Mouse (Mus musculus): ENCODE results near the gene Lrrc4c. TPM values are rescaled to one million over a fixed set of nuclear protein-coding genes. Genes with fewer than 3 reads are reported as not detected.

Gene Lrrc4c
- polyA plus RNA-seq, 1 experiment from 2014 or later = 1.8 TPM

DNA sequence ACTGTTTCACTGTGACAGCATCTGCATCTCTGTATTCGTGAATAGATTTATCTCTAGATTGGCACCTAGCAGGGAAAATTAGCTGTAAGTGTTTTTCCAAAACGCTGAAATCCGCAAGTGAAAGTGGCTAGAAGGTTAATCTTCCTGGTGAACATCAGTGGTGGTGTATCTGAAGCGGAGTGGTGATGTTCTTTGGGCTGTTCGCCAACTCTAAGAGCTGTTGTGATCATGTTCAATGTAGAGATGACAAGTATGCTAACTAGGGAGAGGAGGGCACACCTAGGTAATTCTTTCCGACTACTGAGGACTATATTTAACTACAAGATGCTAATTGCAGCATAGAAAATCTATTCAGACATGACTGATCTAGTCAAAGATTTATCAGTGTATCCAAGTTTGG, 1.7 kb downstream of the Lrrc4c start:
- WGBS = 42% methylated on average over 6 of the region's 6 CpGs
- no peak overlapping the region for H3K9ac ChIP-seq (ENCODE audit: low read depth, low read length)
- H3K27me3 ChIP-seq (replicated peaks; ENCODE audit: control insufficient read depth, insufficient read depth, low read length) = no peaks in the 10 kb centered on the region
- no peaks in the 10 kb centered on the region for H3K4me1 ChIP-seq (ENCODE audit: control insufficient read depth, insufficient read depth, low read length)
- H3K4me3 ChIP-seq (ENCODE audit: low read length) = no peak overlapping the region
- ATAC-seq = no peak
- H3K4me2 ChIP-seq (ENCODE audit: low read depth, low read length) = no peak overlapping the region
- no peaks in the 10 kb centered on the region for H3K9me3 ChIP-seq (ENCODE audit: control insufficient read depth, low read length)
- no peak overlapping the region for H3K27ac ChIP-seq (ENCODE audit: low read length)
- no peaks in the 10 kb centered on the region for H3K36me3 ChIP-seq (ENCODE audit: control insufficient read depth, insufficient read depth, low read length)

DNA sequence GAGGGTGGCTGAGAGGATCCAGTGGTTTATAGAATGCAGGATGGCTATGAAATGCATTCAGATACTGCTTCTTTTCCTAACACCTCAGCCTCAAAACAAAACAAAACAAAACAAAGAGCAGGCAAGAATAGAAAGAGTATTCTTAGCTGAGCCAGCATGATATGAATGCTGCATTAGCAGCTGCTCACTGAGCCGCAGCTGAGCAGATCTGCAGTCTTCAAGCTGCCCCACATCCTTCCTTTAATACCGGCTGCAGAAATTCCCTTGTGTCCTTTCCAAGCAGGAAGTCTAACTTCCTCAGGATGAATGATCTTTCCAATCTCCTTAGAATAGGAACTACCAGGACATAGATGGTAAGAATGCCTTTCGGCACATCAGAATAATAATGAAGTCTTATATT, 16.7 kb downstream of the Lrrc4c start:
- Histone ChIP-seq H3K27ac (ENCODE audit: low read length) (no peak overlapping the region), H3K9ac (ENCODE audit: low read depth, low read length) (no peak overlapping the region), H3K36me3 (ENCODE audit: control insufficient read depth, insufficient read depth, low read length) (no peaks in the 10 kb centered on the region), H3K9me3 (ENCODE audit: control insufficient read depth, low read length) (no peaks in the 10 kb centered on the region), H3K4me3 (ENCODE audit: low read length) (no peak overlapping the region), H3K4me1 (ENCODE audit: control insufficient read depth, insufficient read depth, low read length) (no peaks in the 10 kb centered on the region), H3K4me2 (ENCODE audit: low read depth, low read length) (no peak overlapping the region), H3K27me3 (replicated peaks; ENCODE audit: control insufficient read depth, insufficient read depth, low read length) (no peaks in the 10 kb centered on the region)
- no peak for ATAC-seq
- 54% methylated on average over 3 of the region's 3 CpGs for WGBS

DNA sequence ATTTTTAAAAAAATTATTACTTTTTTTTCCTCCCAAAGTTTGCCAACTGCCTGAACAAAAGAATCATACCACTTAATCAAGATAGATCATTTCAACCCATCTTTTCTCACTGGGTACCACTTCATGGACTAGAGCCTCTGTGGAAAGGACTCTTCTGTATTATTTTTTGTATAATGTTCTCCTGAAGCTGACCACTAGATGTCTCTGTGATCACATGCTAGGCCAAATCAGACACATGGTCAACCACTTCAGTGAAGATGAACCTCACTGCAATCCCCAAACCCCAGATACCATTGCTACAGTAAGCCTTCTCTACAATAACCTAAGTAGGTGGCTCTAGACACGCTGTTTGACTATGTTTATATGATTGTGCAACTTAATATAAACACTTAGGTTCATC, 19.4 kb downstream of the Lrrc4c start:
- H3K4me2 ChIP-seq (ENCODE audit: low read depth, low read length) = no peak overlapping the region
- 41% methylated on average over 1 of the region's 1 CpGs for WGBS

DNA sequence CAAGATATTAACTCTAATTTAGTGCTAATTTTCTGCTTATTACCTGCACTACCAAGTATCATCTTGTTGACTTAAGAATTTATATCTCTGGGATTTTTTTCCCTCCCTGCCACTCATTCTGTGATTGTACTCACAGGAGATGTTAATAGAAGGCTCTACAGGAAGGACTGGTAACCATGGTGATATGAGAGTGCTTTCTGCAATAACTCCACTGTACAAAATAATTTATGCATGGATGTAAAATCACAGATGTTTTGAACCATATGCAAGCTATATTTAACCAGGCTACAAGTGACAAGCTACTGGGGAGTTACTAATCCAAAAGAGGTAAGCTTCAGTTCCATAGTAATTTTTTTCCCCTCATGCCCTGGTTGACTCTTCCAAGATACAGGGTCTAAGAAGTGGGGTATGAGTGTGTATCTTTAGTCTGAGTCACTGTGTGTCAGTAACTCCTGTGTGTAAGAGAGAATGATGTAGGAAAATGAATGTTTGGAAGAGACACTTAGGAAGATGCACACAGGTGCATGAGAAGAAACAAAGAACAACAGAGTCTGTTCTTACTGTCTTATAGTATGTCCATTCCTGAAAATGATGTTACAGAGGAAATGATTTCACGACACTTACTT, 83.3 kb downstream of the Lrrc4c start:
- WGBS = 86% methylated on average over 1 of the region's 1 CpGs
- Histone ChIP-seq H3K4me1 (ENCODE audit: control insufficient read depth, insufficient read depth, low read length) (no peaks in the 10 kb centered on the region), H3K4me3 (ENCODE audit: low read length) (no peak overlapping the region), H3K9me3 (ENCODE audit: control insufficient read depth, low read length) (no peaks in the 10 kb centered on the region), H3K9ac (ENCODE audit: low read depth, low read length) (no peak overlapping the region), H3K36me3 (ENCODE audit: control insufficient read depth, insufficient read depth, low read length) (no peaks in the 10 kb centered on the region), H3K4me2 (ENCODE audit: low read depth, low read length) (no peak overlapping the region), H3K27ac (ENCODE audit: low read length) (no peak overlapping the region), H3K27me3 (replicated peaks; ENCODE audit: control insufficient read depth, insufficient read depth, low read length) (no peaks in the 10 kb centered on the region)
- ATAC-seq = no peak

More for the DNA sequence above, 19.4 kb downstream of the Lrrc4c start:
- no peaks in the 10 kb centered on the region for H3K9me3 ChIP-seq (ENCODE audit: control insufficient read depth, low read length)
- H3K27ac ChIP-seq (ENCODE audit: low read length) = no peak overlapping the region
- H3K4me1 ChIP-seq (ENCODE audit: control insufficient read depth, insufficient read depth, low read length) = no peaks in the 10 kb centered on the region
- H3K9ac ChIP-seq (ENCODE audit: low read depth, low read length) = no peak overlapping the region
- H3K36me3 ChIP-seq (ENCODE audit: control insufficient read depth, insufficient read depth, low read length) = no peaks in the 10 kb centered on the region
- no peak for ATAC-seq
- no peak overlapping the region for H3K4me3 ChIP-seq (ENCODE audit: low read length)
- H3K27me3 ChIP-seq (replicated peaks; ENCODE audit: control insufficient read depth, insufficient read depth, low read length) = no peaks in the 10 kb centered on the region

DNA sequence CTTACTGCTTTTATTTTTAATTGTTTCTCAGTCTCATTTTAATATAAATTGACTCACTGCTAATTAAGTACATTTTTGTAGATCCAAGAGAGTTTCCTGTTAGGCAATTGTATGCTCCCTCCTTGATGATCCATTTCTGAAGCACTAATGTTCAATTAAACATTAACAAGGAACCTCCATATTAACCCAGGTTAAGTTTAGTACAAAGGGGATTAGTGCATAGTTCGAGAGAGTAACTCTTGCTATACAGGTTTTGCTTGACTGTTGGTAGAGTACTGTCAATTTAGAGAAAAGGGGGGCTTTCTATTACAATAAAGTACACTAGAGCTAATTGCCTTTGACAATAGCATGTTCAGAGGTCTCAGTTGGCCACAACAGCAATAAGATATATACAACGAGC, 84.5 kb downstream of the Lrrc4c start:
- Histone ChIP-seq H3K9ac (ENCODE audit: low read depth, low read length) (no peak overlapping the region), H3K9me3 (ENCODE audit: control insufficient read depth, low read length) (no peaks in the 10 kb centered on the region), H3K4me2 (ENCODE audit: low read depth, low read length) (no peak overlapping the region), H3K4me3 (ENCODE audit: low read length) (no peak overlapping the region), H3K27ac (ENCODE audit: low read length) (no peak overlapping the region), H3K27me3 (replicated peaks; ENCODE audit: control insufficient read depth, insufficient read depth, low read length) (no peaks in the 10 kb centered on the region), H3K36me3 (ENCODE audit: control insufficient read depth, insufficient read depth, low read length) (no peaks in the 10 kb centered on the region), H3K4me1 (ENCODE audit: control insufficient read depth, insufficient read depth, low read length) (no peaks in the 10 kb centered on the region)
- no peak for ATAC-seq
- 61% methylated on average over 2 of the region's 2 CpGs for WGBS

DNA sequence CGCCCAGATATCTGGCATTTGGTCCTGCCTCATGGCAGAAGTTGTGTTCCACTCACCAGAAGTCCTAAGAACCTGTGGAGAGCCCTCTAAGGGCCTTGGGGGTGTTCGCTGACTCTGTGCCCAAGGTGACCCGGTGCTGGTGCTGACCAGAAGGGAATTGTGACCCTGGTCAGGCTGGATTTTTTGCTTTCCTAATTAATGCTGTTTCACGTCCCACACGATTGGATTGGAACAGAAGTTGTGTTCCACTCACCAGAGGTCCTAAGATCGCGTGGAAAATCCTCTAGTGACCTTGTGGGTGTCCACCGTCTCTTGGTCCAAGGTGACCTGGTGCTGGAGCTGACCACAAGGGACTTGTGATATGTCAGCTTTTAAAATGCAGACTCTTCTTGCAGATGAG, 88.9 kb downstream of the Lrrc4c start:
- Histone ChIP-seq H3K27me3 (replicated peaks; ENCODE audit: control insufficient read depth, insufficient read depth, low read length) (no peaks in the 10 kb centered on the region), H3K4me1 (ENCODE audit: control insufficient read depth, insufficient read depth, low read length) (no peaks in the 10 kb centered on the region), H3K9me3 (ENCODE audit: control insufficient read depth, low read length) (no peaks in the 10 kb centered on the region), H3K4me3 (ENCODE audit: low read length) (no peak overlapping the region), H3K9ac (ENCODE audit: low read depth, low read length) (no peak overlapping the region), H3K36me3 (ENCODE audit: control insufficient read depth, insufficient read depth, low read length) (no peaks in the 10 kb centered on the region), H3K4me2 (ENCODE audit: low read depth, low read length) (no peak overlapping the region), H3K27ac (ENCODE audit: low read length) (no peak overlapping the region)
- ATAC-seq = no peak
- 91% methylated on average over 8 of the region's 8 CpGs for WGBS

DNA sequence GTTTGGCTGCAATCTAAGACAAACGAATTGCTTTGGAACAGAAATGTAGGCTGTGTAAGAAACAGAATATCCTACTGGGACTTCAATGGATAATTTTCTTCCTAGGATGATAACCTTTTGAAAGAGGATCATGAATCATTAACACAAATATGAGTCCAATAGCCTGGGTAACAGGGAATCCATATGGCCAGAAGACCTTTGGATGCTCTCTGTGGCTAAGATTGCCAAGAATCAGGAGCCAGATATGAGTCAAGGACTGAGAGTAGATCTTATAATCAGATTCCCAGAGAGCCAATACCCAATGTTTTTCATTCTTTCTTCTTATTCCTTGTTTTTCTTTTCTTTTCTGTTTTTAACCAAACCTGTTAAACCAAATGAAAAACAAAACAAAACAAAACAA, 93.2 kb downstream of the Lrrc4c start:
- Histone ChIP-seq H3K9ac (ENCODE audit: low read depth, low read length) (no peak overlapping the region), H3K9me3 (ENCODE audit: control insufficient read depth, low read length) (no peaks in the 10 kb centered on the region), H3K4me3 (ENCODE audit: low read length) (no peak overlapping the region), H3K4me2 (ENCODE audit: low read depth, low read length) (no peak overlapping the region), H3K27me3 (replicated peaks; ENCODE audit: control insufficient read depth, insufficient read depth, low read length) (no peaks in the 10 kb centered on the region), H3K27ac (ENCODE audit: low read length) (no peak overlapping the region), H3K36me3 (ENCODE audit: control insufficient read depth, insufficient read depth, low read length) (no peaks in the 10 kb centered on the region), H3K4me1 (ENCODE audit: control insufficient read depth, insufficient read depth, low read length) (no peaks in the 10 kb centered on the region)
- 75% methylated on average over 1 of the region's 1 CpGs for WGBS
- no peak for ATAC-seq

DNA sequence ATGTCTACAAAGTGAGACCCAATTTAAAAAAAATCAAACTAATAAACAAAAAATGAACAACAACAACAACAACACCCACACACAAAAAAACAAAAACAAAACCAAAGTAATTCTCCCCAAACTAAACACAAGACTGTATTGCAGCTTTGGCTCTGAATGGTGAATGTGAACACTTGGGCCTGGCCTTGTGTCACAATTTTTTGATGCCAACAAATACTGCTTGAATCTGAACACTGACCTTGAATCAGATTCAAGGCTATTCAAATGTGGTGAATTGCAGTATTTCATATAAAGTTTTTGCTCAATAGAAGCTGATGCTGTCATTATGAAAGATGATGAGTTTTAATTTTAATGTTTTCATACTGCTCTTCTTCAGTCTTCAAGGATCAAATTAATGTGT, 143.6 kb downstream of the Lrrc4c start:
- ATAC-seq = no peak
- H3K9ac ChIP-seq (ENCODE audit: low read depth, low read length) = no peak overlapping the region

DNA sequence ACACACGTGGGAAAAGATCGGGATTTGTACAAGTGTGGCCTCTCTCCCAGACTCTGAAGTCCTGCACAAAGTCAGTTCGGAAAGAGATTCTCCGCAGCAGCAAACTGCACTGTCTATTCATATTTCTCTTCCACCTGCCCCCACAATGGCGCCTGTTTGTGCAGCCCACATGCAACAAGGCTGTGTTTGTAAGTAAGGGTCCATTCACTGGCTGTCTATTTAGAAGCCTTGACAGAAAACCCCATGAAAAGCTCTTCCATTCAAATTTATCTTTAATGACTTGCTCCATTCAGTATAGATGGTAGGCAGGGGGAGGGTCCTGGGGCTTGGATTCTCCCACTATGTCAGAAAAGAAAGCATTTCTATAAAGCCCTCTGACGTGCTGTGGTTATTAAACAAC, 157.7 kb downstream of the Lrrc4c start:
- Histone ChIP-seq H3K27me3 (replicated peaks; ENCODE audit: control insufficient read depth, insufficient read depth, low read length) (no peaks in the 10 kb centered on the region), H3K36me3 (ENCODE audit: control insufficient read depth, insufficient read depth, low read length) (no peaks in the 10 kb centered on the region), H3K27ac (ENCODE audit: low read length) (no peak overlapping the region), H3K4me3 (ENCODE audit: low read length) (no peak overlapping the region), H3K9ac (ENCODE audit: low read depth, low read length) (no peak overlapping the region), H3K4me1 (ENCODE audit: control insufficient read depth, insufficient read depth, low read length) (no peaks in the 10 kb centered on the region), H3K4me2 (ENCODE audit: low read depth, low read length) (no peak overlapping the region), H3K9me3 (ENCODE audit: control insufficient read depth, low read length) (no peaks in the 10 kb centered on the region)
- 77% methylated on average over 6 of the region's 6 CpGs for WGBS
- ATAC-seq = no peak

More for the DNA sequence above, 143.6 kb downstream of the Lrrc4c start:
- Histone ChIP-seq H3K36me3 (ENCODE audit: control insufficient read depth, insufficient read depth, low read length) (no peaks in the 10 kb centered on the region), H3K27ac (ENCODE audit: low read length) (no peak overlapping the region), H3K4me1 (ENCODE audit: control insufficient read depth, insufficient read depth, low read length) (no peaks in the 10 kb centered on the region), H3K9me3 (ENCODE audit: control insufficient read depth, low read length) (no peaks in the 10 kb centered on the region), H3K27me3 (replicated peaks; ENCODE audit: control insufficient read depth, insufficient read depth, low read length) (no peaks in the 10 kb centered on the region), H3K4me2 (ENCODE audit: low read depth, low read length) (no peak overlapping the region), H3K4me3 (ENCODE audit: low read length) (no peak overlapping the region)

All from intestine, embryonic 16.5 days (tissue).